Mouse (Mus musculus) stomach, postnatal 0 days (tissue): Measurements from ENCODE around the gene Reln.

ENCODE experiments used
- CTCF ChIP-seq: IDR thresholded peaks from 2 replicates; pipeline ENCODE4 v1.5.1; 2016; ENCODE audit warnings: antibody characterized with exemption, low read depth, mild to moderate bottlenecking, moderate library complexity
- EP300 ChIP-seq: optimal IDR thresholded peaks from 2 replicates; pipeline ENCODE3; 2016; ENCODE audit warnings: antibody characterized with exemption

- TF ChIP-seq CTCF, result no peak
- TF ChIP-seq EP300, result no peak
Measured at GRCm38 (mm10) chr5:21938138-21938537, 406.4 kb downstream of the Reln start.
